Comparison of ENCODE assay signal across 8 mouse cellular contexts in genomic region chr5:29195231-29195569, GRCm38 (mm10). TPM values are rescaled to one million over a fixed set of nuclear protein-coding genes. Genes with fewer than 3 reads are reported as not detected.
DNase-seq lines count a peak whose midpoint lies in the region; ATAC-seq and TF ChIP-seq lines count a peak whose summit lies in the region.

No protein-coding gene starts in this region.

- DNase-seq in kidney, postnatal 0 days (ENCODE audit: low spot score), result no peak
- DNase-seq in kidney, postnatal 4 days, result no peak
- peak; percentile 10 for DNase-seq in embryonic facial prominence, embryonic 11.5 days (ENCODE audit: low spot score)
- DNase-seq in thymus, postnatal 10 days (ENCODE audit: low spot score in 2 of 2), result no peak
- DNase-seq in layer of hippocampus, postnatal 25 days (ENCODE audit: extremely low spot score in 1 of 2, low spot score in 1 of 2), result no peak

- H3K4me1 ChIP-seq in kidney, postnatal 0 days (replicated peaks; ENCODE audit: insufficient read depth, low read length), result no peaks in the 10 kb centered on the region
- H3K4me1 ChIP-seq in embryonic facial prominence, embryonic 11.5 days (ENCODE audit: control insufficient read depth, insufficient read depth, low read length), result no peaks in the 10 kb centered on the region
- peaks cover 4% of the 10 kb centered on the region for H3K4me1 ChIP-seq in hindbrain, embryonic 16.5 days (ENCODE audit: control insufficient read depth, insufficient read depth, low read depth, low read length)
- H3K4me1 ChIP-seq in midbrain, embryonic 15.5 days, result peaks cover 9% of the 10 kb centered on the region

- peak overlapping the region; percentile 52 for H3K4me3 ChIP-seq in kidney, postnatal 0 days (replicated peaks; ENCODE audit: low read depth, low read length)
- peak overlapping the region; percentile 55 for H3K4me3 ChIP-seq in embryonic facial prominence, embryonic 11.5 days (ENCODE audit: low read depth, low read length)
- peak overlapping the region; percentile 63 for H3K4me3 ChIP-seq in hindbrain, embryonic 16.5 days (ENCODE audit: low read length)
- H3K4me3 ChIP-seq in midbrain, embryonic 15.5 days, result peak overlapping the region; percentile 66

- H3K9ac ChIP-seq in kidney, postnatal 0 days (ENCODE audit: low read depth, low read length), result peak overlapping the region; percentile 63
- H3K9ac ChIP-seq in embryonic facial prominence, embryonic 11.5 days (replicated peaks; ENCODE audit: low read length), result peak overlapping the region; percentile 82
- H3K9ac ChIP-seq in hindbrain, embryonic 16.5 days (ENCODE audit: low read depth, low read length), result peak overlapping the region; percentile 77
- H3K9ac ChIP-seq in midbrain, embryonic 15.5 days, result peak overlapping the region; percentile 74

- TF ChIP-seq CTCF in kidney, postnatal 0 days (IDR thresholded peaks at IDR 0.05; ENCODE audit: low read depth), result no peak

- 7% methylated on average over 9 of the region's 9 CpGs for WGBS in kidney, postnatal 0 days
- 5% methylated on average over 9 of the region's 9 CpGs for WGBS in embryonic facial prominence, embryonic 11.5 days
- WGBS in hindbrain, embryonic 16.5 days, result 4% methylated on average over 9 of the region's 9 CpGs
- WGBS in midbrain, embryonic 15.5 days, result under 1% methylated on average over 9 of the region's 9 CpGs

- H3K9me3 ChIP-seq in kidney, postnatal 0 days (replicated peaks; ENCODE audit: low read length), result no peaks in the 10 kb centered on the region
- no peaks in the 10 kb centered on the region for H3K9me3 ChIP-seq in embryonic facial prominence, embryonic 11.5 days (replicated peaks; ENCODE audit: control insufficient read depth, low read length)
- H3K9me3 ChIP-seq in hindbrain, embryonic 16.5 days (ENCODE audit: control insufficient read depth, low read length), result no peaks in the 10 kb centered on the region
- no peaks in the 10 kb centered on the region for H3K9me3 ChIP-seq in midbrain, embryonic 15.5 days

- no peaks in the 10 kb centered on the region for H3K27me3 ChIP-seq in kidney, postnatal 0 days (ENCODE audit: insufficient read depth, low read length)
- H3K27me3 ChIP-seq in embryonic facial prominence, embryonic 11.5 days (ENCODE audit: control insufficient read depth, insufficient read depth, low read length), result no peaks in the 10 kb centered on the region
- no peaks in the 10 kb centered on the region for H3K27me3 ChIP-seq in hindbrain, embryonic 16.5 days (replicated peaks; ENCODE audit: control insufficient read depth, insufficient read depth, low read length)
- H3K27me3 ChIP-seq in midbrain, embryonic 15.5 days (replicated peaks), result no peaks in the 10 kb centered on the region

- peak overlapping the region; percentile 77 for H3K4me2 ChIP-seq in kidney, postnatal 0 days (ENCODE audit: low read length)
- peak overlapping the region; percentile 67 for H3K4me2 ChIP-seq in embryonic facial prominence, embryonic 11.5 days (ENCODE audit: low read depth, low read length)
- peak overlapping the region; percentile 65 for H3K4me2 ChIP-seq in hindbrain, embryonic 16.5 days (ENCODE audit: low read length)
- H3K4me2 ChIP-seq in midbrain, embryonic 15.5 days, result peak overlapping the region; percentile 63

- H3K27ac ChIP-seq in kidney, postnatal 0 days, result 0 out of 2 replicates have a peak overlapping the region, but pooled peaks have one; percentile 25
- H3K27ac ChIP-seq in embryonic facial prominence, embryonic 11.5 days (replicated peaks; ENCODE audit: low read depth, low read length), result peak overlapping the region; percentile 47; the same call in 1 of the 2 replicates
- peak overlapping the region; percentile 89 for H3K27ac ChIP-seq in hindbrain, embryonic 16.5 days (ENCODE audit: low read depth, low read length)
- peak overlapping the region; percentile 92 for H3K27ac ChIP-seq in midbrain, embryonic 15.5 days

- no peaks in the 10 kb centered on the region for H3K36me3 ChIP-seq in kidney, postnatal 0 days (ENCODE audit: insufficient read depth, low read length)
- no peaks in the 10 kb centered on the region for H3K36me3 ChIP-seq in embryonic facial prominence, embryonic 11.5 days (replicated peaks; ENCODE audit: control insufficient read depth, insufficient read depth, low read depth, low read length)
- no peaks in the 10 kb centered on the region for H3K36me3 ChIP-seq in hindbrain, embryonic 16.5 days (ENCODE audit: control insufficient read depth, insufficient read depth, low read length)
- H3K36me3 ChIP-seq in midbrain, embryonic 15.5 days (replicated peaks), result no peaks in the 10 kb centered on the region

- ATAC-seq in kidney, postnatal 0 days (replicated peaks; ENCODE audit: low FRiP score, low read depth), result no peak
- no peak; the same call in 1 of the 2 replicates for ATAC-seq in embryonic facial prominence, embryonic 11.5 days (replicated peaks; ENCODE audit: insufficient number of reproducible peaks, low FRiP score, low TSS enrichment, low read depth)
- no peak for ATAC-seq in hindbrain, embryonic 16.5 days
- ATAC-seq in midbrain, embryonic 15.5 days (replicated peaks), result no peak
- no peak; the same call in 1 of the 2 replicates for ATAC-seq in cerebellum, adult (ENCODE audit: insufficient number of reproducible peaks, low FRiP score, low TSS enrichment)

RNA-seq across cellular contexts. Expression of gene Rnf32, which starts 0.6 kb away (rescaled TPM):
- 1.6 and 1.8 TPM in 2 replicates for polyA plus RNA-seq in kidney, postnatal 0 days (2015; fragmentation: Nextera tagmentation; extraction: Ambion mirVana)
- 5.7 and 6.6 TPM in 2 replicates for polyA plus RNA-seq in embryonic facial prominence, embryonic 11.5 days (2014; fragmentation: Nextera tagmentation; extraction: Ambion mirVana)
- 17.1 and 18.3 TPM in 2 replicates for polyA plus RNA-seq in hindbrain, embryonic 16.5 days (2015; fragmentation: Nextera tagmentation; extraction: Ambion mirVana)
- polyA plus RNA-seq in midbrain, embryonic 15.5 days (2015; fragmentation: Nextera tagmentation; extraction: Ambion mirVana), result 17.4 and 19.7 TPM in 2 replicates
- 10 to 100 TPM; 19.5 to 26.1 TPM for total RNA-seq in layer of hippocampus, postnatal 25 days (2021)

Comparison
In these comparisons a context has a peak if more than half of its experiments do, and no peak if none do; other contexts are left out.
1. H3K27ac ChIP-seq: peak in every context shown above with its lines; median percentile 92 in midbrain, embryonic 15.5 days; 89 in hindbrain, embryonic 16.5 days; 47 in embryonic facial prominence, embryonic 11.5 days; 25 in kidney, postnatal 0 days.